Comparison of ENCODE assay signal across 10 mouse cellular contexts in the genomic region with DNA sequence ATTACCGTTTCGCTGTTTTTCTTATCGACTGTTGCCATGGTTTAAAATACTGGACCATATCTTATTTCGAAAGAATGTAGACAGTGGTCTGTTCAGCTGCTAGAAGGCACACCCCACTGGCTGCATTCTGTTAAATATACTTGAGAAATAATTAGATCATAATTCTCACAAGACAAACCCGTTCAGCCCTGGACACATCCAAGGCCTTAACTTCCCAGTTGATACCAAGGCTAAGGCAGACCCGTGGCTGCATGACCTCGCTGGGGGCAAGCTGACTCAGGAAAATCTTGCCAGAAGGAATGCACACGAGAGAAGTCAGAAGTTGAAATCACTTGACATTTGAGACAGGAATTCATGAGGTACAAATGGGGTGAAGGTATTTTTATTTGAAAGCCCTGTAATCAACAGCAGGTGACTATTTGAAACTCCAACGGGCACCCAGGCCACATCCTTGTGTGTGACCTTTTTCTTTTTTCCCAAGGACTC. TPM values are rescaled to one million over a fixed set of nuclear protein-coding genes. Genes with fewer than 3 reads are reported as not detected.
DNase-seq lines count a peak whose midpoint lies in the region; ATAC-seq and TF ChIP-seq lines count a peak whose summit lies in the region.
"Had no signal": no experiment of that assay in that cellular context is flagged by ENCODE, and none has a peak within 500 bp of the region (broad histone marks: within the 10 kb centered on the region; RNA-seq: fewer than 3 reads in every experiment).

No protein-coding gene starts in this region.

- intact Hi-C loops in left cerebral cortex, postnatal 4 days (cut with DNase I), result no loop called here

- no peaks in the 10 kb centered on the region for H3K9me3 ChIP-seq in kidney, embryonic 14.5 days (ENCODE audit: control insufficient read depth, low read length)

- WGBS in kidney, embryonic 14.5 days, result 40% methylated on average over 9 of the region's 9 CpGs
- 52% methylated on average over 9 of the region's 9 CpGs for WGBS in macrophage (ENCODE audit: missing documents)

- no peaks in the 10 kb centered on the region for H3K79me2 ChIP-seq in macrophage (ENCODE audit: inconsistent target)

- no peak for TF ChIP-seq CTCF in embryonic fibroblast, embryonic 13.5 days (IDR thresholded peaks at IDR 0.05; ENCODE audit: borderline replicate concordance, insufficient read depth, low read length)

- H3K4me1 ChIP-seq in kidney, embryonic 14.5 days (ENCODE audit: control insufficient read depth, insufficient read depth, low read length), result peaks cover 16% of the 10 kb centered on the region
- H3K4me1 ChIP-seq in embryonic fibroblast, embryonic 13.5 days (ENCODE audit: control insufficient read depth, insufficient read depth, low read length), result peaks cover 13% of the 10 kb centered on the region

- H3K4me3 ChIP-seq in kidney, embryonic 14.5 days (ENCODE audit: low read length), result no peak overlapping the region
- no peak overlapping the region for H3K4me3 ChIP-seq in embryonic fibroblast, embryonic 13.5 days (ENCODE audit: insufficient read depth, low read length)
- no peak overlapping the region for H3K4me3 ChIP-seq in macrophage (ENCODE audit: inconsistent target)

- peak; percentile 32 for DNase-seq in kidney, adult 18-20 months
- DNase-seq in adrenal gland, postnatal 10 days, result peak; percentile 54
- no peak for DNase-seq in left cerebral cortex, postnatal 4 days
- no peak for DNase-seq in layer of hippocampus, adult 9-10 months (ENCODE audit: low spot score)
- DNase-seq in layer of hippocampus, postnatal 25 days (ENCODE audit: extremely low spot score in 1 of 2, low spot score in 1 of 2), result no peak
- DNase-seq: cerebellum, adult 9-11 months had no signal

- no peak overlapping the region for H3K4me2 ChIP-seq in kidney, embryonic 14.5 days (replicated peaks; ENCODE audit: low read depth, low read length)

- no peak overlapping the region; the same call in 1 of the 2 replicates for H3K27ac ChIP-seq in kidney, embryonic 14.5 days (ENCODE audit: low read depth, low read length)
- peak overlapping the region; percentile 100 for H3K27ac ChIP-seq in embryonic fibroblast, embryonic 13.5 days (ENCODE audit: insufficient read depth, low read length)
- peak overlapping the region; percentile 89 for H3K27ac ChIP-seq in macrophage
- H3K27ac ChIP-seq: liver, embryonic 14.5 days had no signal

- no peaks in the 10 kb centered on the region for H3K27me3 ChIP-seq in kidney, embryonic 14.5 days (ENCODE audit: control insufficient read depth, insufficient read depth, low read length)

- no peaks in the 10 kb centered on the region for H3K36me3 ChIP-seq in kidney, embryonic 14.5 days (ENCODE audit: control insufficient read depth, insufficient read depth, low read length)
- no peaks in the 10 kb centered on the region for H3K36me3 ChIP-seq in macrophage (ENCODE audit: inconsistent target)

- H3K9ac ChIP-seq in kidney, embryonic 14.5 days (ENCODE audit: low read depth, low read length), result no peak overlapping the region
- H3K9ac ChIP-seq: liver, embryonic 14.5 days had no signal

- ATAC-seq in kidney, embryonic 14.5 days (ENCODE audit: low FRiP score, low TSS enrichment), result no peak

- TF ChIP-seq POLR2A in embryonic fibroblast, embryonic 13.5 days (IDR thresholded peaks at IDR 0.05; ENCODE audit: low read depth, low read length), result peak; percentile 32

RNA-seq across cellular contexts. Expression of a gene that starts 25.5 kb away (rescaled TPM):
- 11.3 and 13.4 TPM in 2 replicates for polyA plus RNA-seq in kidney, embryonic 14.5 days (2014; fragmentation: Nextera tagmentation; extraction: Ambion mirVana)
- 1 to 10 TPM; 7.5 to 8.2 TPM for total RNA-seq in adrenal gland, postnatal 10 days (2021)
- 6.4 and 8.2 TPM in 2 replicates for polyA plus RNA-seq in embryonic fibroblast, embryonic 13.5 days (2011; ENCODE audit: insufficient read length, low read depth, missing spikeins)
- total RNA-seq in macrophage (2018; cell fraction: chromatin; rRNA removed), result 10 to 100 TPM in 4 of 26 experiments, 1 to 10 TPM in 21, under 1 TPM in 1; 0.94 to 14.1 (median 6.1) TPM
- total RNA-seq in macrophage (2018; cell fraction: cytosol; rRNA removed), result 1 to 10 TPM; 1.9 to 6.5 (median 5.2) TPM
- 10 to 100 TPM in 3 of 26 experiments, 1 to 10 TPM in 22, under 1 TPM in 1; 0.81 to 13.4 (median 6.3) TPM for total RNA-seq in macrophage (2018; cell fraction: nucleus; rRNA removed)
- polyA plus RNA-seq in macrophage (2018), result 4.1 to 5.8 TPM (median 4.5 TPM) in 3 replicates
- total RNA-seq in left cerebral cortex, postnatal 4 days (2021), result 1 to 10 TPM; 5.0 to 5.8 TPM
- 1 to 10 TPM; 5.1 to 6.8 TPM for total RNA-seq in layer of hippocampus, postnatal 25 days (2021)

RNA-seq across cellular contexts. Expression of a gene that starts 25.7 kb away (rescaled TPM):
- polyA plus RNA-seq in kidney, embryonic 14.5 days (2014; fragmentation: Nextera tagmentation; extraction: Ambion mirVana), result 46.0 and 56.1 TPM in 2 replicates
- 10 to 100 TPM; 33.3 to 37.8 TPM for total RNA-seq in adrenal gland, postnatal 10 days (2021)
- 70.3 and 71.4 TPM in 2 replicates for polyA plus RNA-seq in embryonic fibroblast, embryonic 13.5 days (2011; ENCODE audit: insufficient read length, low read depth, missing spikeins)
- total RNA-seq in macrophage (2018; cell fraction: chromatin; rRNA removed), result 10 to 100 TPM; 43.2 to 98.0 (median 75.0) TPM
- total RNA-seq in macrophage (2018; cell fraction: cytosol; rRNA removed), result 10 to 100 TPM; 10.8 to 18.2 (median 14.3) TPM
- total RNA-seq in macrophage (2018; cell fraction: nucleus; rRNA removed), result 10 to 100 TPM; 24.2 to 94.2 (median 46.2) TPM
- 14.6 to 22.7 TPM (median 16.3 TPM) in 3 replicates for polyA plus RNA-seq in macrophage (2018)
- total RNA-seq in left cerebral cortex, postnatal 4 days (2021), result 10 to 100 TPM; 45.5 to 48.7 TPM
- total RNA-seq in layer of hippocampus, postnatal 25 days (2021), result 10 to 100 TPM; 34.5 to 41.6 TPM

Comparison
In these comparisons a context has a peak if more than half of its experiments do, and no peak if none do; other contexts are left out.
1. DNase-seq: peak in kidney, adult 18-20 months (single experiment) and adrenal gland, postnatal 10 days (single experiment); none in left cerebral cortex, postnatal 4 days (single experiment), layer of hippocampus, adult 9-10 months (single experiment) and layer of hippocampus, postnatal 25 days (0 of 2).